Mouse (Mus musculus): ENCODE results near the gene Pakap.

DNA sequence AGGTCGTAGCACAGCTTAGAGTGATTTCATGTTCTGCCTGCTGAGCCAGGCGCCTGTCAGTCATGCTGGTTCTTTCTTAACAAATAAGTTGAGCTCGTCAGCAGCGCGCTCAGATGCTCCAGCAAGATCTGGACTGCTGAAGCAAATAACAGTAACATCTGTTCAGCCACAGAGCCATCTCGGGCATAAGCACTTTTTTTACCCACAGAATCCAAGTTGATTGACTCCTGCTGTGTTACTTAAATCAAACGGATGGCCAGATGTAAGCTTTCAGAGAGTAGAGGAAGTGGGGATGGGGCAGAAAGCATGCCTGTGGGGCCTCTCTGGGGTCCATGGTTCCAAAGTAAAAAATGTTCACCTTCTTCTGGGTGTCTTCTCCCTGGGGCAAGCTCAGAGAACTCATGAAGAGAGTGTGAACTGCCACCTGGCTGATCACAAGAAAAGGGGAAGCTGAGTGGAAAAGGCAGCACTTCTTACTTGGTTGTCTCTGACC is 152.9 kb downstream of the Pakap start:
- TF ChIP-seq GATA1 (IDR thresholded peaks at IDR 0.05; ENCODE audit: low read length) (no peak), TAL1 (IDR thresholded peaks at IDR 0.05; ENCODE audit: low read length) (no peak)

Measured in erythroblast, embryonic 14.5 days (primary cell).